Mouse (Mus musculus): ENCODE measurements around the gene Gpr162.
"Not testable (repeated sequence)": the region's sequence is repeated elsewhere in the genome, so short reads cannot be mapped to it uniquely, and the experiment has no call there.

Gene Gpr162

DNA sequence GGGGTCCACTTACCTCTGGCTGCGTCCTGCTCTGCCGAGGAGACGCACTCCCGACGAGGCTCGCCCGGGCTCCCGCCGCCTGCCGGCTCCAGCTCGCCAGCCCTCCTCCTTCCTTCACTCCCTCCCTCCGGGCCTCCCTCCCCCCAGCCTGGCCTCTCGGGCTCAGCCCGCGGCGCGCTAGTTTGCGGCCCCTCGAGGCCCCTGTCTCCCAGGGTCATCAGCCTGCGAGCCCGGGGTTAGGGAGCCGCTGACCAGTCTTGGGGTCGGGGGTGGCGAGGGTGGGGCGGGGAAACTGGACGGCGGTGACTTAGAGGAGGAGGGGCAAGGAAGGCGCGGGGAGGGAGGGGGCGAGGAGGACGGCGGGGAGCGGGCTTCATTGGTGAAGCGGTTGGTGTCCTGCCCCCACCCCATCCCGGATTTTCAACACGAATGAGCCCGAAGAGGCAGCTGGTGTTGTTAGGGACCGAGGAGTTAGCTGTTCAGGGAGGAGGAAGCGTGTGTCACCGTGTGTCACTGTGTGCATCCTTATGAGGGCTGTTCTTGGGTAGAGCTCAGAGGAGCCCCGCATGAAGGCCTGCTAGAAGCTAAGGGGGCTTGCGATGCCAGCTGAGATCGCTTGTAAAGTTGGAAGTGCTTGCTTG, at the start of gene Gpr162:
TSS of gene Gpr162 (minus strand) at position 326 of the 641 bp plus-strand sequence.
- DNase-seq (ENCODE audit: low spot score in 2 of 2): peak; percentile 64 to 66

- no peak for DNase-seq (ENCODE audit: low spot score in 2 of 2)
Measured at GRCm38 (mm10) chr6:124913214-124913613, 49.4 kb upstream of the Gpr162 start.

DNA sequence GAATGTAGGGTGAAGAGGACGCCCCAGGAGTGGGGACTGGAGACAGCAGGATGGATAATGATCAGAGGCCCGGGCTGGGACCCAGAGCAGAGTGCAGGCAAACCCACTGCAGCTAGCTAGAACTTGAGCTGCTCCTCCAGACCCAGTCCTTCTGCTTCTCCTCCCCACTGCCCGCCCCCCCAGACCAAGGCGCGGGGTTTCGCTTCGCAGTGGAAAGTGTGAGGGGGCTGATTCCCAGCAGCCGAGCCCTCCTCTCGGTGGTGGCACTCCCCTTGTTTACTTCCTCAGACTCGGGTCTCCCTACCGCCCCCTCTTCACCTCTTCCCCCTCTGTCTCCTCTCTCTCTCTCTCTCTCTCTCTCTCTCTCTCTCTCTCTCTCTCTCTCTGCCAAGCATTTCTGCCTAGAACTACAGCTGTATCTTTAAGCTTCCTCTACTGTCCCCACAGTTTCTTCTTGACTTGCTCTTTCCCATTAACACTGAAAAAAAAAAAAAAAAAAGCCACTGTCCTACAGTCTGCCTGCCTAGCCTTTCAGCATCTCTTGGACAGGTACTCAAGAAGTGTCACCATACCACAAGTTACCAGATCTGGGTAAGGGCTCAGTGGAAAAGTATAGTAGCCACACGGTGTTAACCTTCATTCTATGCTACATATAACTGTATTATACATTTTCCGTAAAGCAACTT, 47.9 kb upstream of the Gpr162 start, which contains the start of gene Lag3:
TSS of gene Lag3 (minus strand) at position 173 of the 686 bp plus-strand sequence.
- DNase-seq (ENCODE audit: low spot score in 2 of 2): no peak

DNA sequence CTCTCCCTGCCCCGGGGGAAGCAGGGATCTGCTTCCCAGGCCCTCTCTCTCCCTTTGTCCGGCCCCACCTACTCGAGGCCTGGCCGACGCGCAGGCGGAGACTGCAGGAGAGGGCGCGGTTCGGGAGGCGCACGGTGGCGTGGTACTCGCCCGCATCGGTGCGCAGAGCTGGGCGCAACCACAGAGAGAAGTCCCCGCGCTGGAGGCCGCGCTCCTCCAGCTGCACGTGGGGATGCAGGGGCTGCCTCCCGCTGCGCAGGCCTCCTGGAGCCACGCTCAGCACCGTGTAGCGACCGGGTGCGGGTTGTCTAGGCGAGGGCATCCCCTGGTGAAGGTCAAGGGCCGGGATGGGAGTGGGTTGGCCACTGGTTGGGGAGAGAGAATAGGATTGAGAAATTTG, 46.2 kb upstream of the Gpr162 start:
- no peak for DNase-seq (ENCODE audit: low spot score in 2 of 2)

- no peak for DNase-seq (ENCODE audit: low spot score in 2 of 2)
Measured at GRCm38 (mm10) chr6:124907767-124908166, 44.0 kb upstream of the Gpr162 start.

- DNase-seq (ENCODE audit: low spot score in 2 of 2): no peak
Measured at GRCm38 (mm10) chr6:124904991-124905860, 41.4 kb upstream of the Gpr162 start.

DNA sequence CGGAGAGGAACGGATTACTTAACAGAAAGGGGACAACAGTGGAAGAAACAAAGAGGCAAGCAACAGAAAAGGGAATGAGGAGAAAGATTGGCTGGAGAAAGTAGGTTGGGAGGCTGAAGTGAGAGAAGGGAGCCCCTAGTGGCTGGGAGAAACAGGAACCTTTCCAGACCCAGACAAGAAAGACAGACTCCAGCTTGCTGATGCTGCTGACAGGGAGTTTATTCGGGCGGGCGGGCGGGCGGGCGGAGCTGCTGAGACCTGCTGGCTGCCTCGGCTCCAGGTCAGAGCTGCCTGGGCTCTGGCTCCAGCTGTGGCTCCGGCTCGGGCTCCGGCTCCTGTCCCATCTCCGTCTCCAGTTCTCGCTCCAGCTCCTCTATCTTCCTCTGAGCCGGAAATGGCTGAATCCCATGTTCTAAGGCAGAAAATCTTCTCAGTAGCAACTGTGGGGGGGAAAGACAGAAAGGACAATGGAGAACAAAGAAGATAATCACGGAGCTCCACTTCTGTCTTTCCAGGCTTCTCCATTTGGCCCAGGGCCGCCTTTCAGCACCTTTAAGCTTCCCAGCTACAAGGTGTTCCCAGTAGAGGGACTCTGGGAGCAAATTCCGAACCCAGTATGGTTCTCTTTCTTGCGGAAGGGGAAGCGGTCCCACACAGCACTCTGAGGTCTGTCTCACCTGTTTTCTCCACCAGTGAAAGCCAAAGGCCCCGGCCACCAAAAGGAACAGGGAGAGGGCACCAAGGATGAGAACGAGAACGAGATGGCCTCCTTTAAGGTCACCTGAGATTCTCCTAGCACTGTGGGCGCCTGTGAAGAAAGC, 40.6 kb upstream of the Gpr162 start:
- peak; percentile 67 to 81 for DNase-seq (ENCODE audit: low spot score in 2 of 2)

DNA sequence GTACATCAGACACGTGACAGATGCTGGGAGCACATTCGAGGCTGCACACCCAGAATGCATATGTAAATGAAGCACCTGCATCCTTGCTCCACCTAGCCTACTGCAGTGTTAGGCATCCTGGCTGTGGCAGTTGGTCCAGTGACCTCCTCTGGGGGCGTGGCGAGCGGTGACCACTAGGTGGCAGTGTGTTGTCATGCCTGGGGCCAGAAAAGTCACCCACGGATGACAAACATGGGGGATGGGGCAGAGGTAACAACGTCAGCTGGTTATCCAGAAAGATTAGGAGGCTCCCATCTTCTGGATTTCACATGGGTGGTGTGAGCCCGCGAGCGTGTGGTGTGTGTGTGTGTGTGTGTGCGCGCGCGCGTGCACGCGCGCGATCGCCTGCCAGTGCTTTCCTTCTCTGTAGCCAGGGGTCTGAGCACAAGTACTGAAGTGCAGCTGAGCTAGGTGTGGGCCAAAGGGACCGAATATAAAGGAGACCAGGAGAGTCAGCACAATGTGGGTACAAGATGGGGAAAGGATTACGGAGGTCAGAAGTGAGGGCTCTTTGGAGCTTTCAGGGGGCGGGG, 39.9 kb upstream of the Gpr162 start:
- DNase-seq (ENCODE audit: low spot score in 2 of 2): peak; percentile 84 to 86

DNA sequence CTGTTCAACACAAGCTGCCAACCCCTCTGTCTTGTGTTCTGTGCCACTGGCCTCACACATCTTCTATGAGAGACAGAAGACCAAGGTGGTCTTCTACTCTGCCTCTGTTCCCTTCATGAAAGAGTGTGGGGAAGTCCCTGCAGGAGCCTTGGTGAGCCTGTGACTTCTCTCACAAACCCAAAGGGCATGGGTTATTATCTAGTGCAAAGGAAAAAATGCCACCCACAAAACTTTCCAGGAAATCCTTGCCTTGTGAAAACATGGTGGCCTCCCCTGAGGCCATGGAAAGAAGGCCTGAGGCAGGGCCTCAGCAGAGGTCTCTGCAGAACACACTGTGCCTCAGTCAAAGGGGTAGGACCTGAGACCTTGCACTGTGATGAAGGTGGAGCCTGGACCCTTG, 38.1 kb upstream of the Gpr162 start:
- DNase-seq (ENCODE audit: low spot score in 2 of 2): no peak

- peak in 1 of 2 experiments; percentile 36 for DNase-seq (ENCODE audit: low spot score in 2 of 2)
Measured at GRCm38 (mm10) chr6:124900801-124901480, 37.2 kb upstream of the Gpr162 start.

DNA sequence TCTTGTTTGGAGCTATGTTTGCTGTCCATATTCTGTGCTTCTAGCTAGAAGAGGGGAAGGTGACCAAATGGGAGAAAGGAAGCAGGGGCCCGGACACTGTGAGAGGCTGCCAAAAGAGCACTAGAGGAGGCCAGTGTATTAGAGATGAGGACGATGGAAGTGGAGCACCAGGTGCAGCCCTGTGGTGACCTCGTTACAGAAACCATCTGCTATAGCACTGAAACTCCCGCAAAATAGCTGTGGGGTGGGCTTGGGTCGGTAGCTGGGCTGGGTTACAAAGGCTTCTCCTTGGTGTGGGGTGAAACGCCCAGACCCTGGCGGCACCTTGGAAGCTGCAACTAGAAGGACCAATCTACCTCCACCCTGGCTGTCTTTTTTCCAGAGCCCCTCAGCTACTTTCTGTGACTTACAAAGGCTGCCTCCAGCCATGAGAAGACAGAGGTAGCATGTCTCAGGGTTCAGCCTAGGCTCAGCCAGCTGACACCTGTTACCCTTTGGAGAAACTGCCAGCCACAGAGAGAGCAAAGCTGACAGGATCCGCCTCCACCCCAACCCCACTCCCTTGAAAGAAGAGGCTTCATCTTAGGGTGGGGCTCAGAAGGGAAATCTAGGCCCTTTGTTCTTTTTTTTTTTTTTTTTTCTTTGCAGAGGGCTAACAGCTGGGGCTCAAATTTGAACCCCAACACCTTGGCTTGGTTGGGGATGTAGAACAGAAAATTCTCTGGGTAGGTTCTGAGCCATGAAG, 36.4 kb upstream of the Gpr162 start:
- no peak for DNase-seq (ENCODE audit: low spot score in 2 of 2)

DNA sequence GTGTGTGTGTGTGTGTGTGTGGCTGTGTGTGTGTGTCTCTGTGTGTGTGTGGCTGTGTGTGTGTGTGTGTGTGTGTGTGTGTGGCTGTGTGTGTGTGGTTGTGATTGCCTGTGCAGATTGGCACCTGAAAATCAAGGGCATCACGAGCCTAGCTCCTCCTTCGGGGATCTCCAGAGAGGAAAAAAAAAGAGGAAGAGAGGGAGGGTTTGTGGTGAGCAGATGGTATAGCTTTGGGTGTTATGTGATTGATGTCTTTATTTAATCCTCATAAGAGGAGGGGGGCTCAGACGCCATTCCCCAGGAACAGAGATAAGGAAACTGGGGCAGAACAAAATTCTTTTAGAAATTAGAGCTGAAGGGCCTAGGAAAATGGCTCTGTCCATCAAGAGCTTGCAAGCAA, 34.6 kb upstream of the Gpr162 start:
- DNase-seq (ENCODE audit: low spot score in 2 of 2): no peak

GRCm38 (mm10) chr6:124894113-124894512, 30.3 kb upstream of the Gpr162 start:
- not testable (repeated sequence) for DNase-seq (ENCODE audit: low spot score in 2 of 2)

DNA sequence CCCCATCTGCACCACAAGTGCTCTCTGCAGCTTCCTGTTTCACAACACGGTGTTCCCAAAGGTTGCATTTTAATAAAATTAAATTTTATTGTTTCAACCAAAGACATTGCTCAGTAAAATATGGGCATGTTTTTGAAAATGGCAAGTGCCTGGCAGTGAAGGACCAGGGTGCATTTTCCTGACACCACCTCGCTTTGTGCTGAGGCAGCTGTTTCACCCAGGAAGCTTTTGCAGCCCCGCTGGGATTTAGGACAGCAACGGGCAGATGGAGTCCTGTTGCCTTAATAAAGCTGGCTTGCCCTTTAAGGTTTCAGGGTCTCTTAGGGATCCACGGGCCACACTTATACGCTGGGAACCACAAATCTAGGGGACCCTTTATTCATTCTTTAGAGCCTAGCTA, 27.2 kb upstream of the Gpr162 start:
- no peak for DNase-seq (ENCODE audit: low spot score in 2 of 2)

DNA sequence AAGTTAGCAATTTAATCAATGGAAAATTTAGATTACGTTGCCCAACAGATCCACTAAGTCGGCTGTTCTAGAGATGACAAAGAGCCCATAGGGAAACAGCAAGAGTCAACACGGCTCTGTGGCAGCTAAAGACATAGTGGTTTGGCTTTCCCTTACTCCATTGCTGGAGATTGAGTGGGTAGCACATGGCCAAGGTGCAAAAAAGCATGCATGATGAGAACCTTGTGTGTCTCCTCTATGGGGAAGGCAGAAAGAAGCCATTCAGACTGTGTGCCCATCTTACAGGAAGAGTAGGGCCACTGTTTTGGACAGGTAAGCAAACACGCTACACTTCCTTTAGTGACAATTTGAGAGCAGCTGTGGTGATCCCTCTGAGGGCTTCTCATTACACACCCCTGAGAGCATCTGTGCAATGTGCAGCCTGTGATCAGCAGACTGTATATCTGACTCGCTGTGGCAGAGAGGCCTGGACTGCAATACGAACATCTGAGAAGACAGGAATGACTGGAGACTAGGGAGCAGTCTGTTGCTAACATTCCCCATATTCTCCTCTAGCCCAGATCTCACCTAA, 24.9 kb upstream of the Gpr162 start:
- no peak for DNase-seq (ENCODE audit: low spot score in 2 of 2)

DNA sequence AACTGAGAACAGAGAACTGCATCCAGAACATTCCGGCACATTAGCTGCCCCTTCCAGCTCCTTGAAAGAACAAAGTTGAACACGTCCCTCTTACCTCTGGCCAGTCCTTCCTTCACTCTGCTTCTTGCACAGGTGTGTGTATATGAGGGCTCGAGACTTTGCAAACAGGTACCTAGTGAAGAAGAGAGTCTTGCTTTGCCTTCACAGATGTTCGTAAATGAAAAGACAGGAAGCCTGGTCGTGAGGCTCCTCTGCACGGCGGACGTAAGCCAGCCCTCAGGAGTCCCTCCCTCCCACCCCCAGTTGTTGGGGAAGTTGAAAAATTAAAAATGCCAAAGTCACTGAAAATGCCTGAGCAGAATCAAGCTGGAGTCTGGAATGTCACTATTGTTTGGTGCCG, 24.2 kb upstream of the Gpr162 start, which contains the start of gene Cd4:
TSS of gene Cd4 (minus strand) at position 236 of the 400 bp plus-strand sequence.
- DNase-seq (ENCODE audit: low spot score in 2 of 2): no peak

DNA sequence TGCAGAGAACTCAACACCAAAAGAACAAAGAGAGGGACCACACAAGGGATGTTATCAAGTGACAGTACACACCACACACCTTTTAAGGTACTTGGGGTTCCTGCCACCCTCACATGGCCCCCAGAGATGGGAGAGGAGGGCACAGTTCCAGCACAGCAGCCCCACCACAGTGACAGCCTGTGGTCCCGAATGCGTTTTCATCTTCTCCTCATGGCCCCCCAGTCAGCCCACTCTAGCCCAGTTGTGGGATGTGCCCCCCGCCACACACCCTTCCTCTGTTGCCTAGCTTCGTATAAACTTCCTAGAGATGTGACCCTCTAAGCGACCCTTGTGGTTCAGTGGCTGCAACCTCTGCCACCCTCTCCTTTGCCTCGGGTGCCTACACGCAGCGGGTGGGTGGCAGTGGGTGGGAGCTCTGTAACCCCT, 22.2 kb upstream of the Gpr162 start:
- no peak for DNase-seq (ENCODE audit: low spot score in 2 of 2)

DNA sequence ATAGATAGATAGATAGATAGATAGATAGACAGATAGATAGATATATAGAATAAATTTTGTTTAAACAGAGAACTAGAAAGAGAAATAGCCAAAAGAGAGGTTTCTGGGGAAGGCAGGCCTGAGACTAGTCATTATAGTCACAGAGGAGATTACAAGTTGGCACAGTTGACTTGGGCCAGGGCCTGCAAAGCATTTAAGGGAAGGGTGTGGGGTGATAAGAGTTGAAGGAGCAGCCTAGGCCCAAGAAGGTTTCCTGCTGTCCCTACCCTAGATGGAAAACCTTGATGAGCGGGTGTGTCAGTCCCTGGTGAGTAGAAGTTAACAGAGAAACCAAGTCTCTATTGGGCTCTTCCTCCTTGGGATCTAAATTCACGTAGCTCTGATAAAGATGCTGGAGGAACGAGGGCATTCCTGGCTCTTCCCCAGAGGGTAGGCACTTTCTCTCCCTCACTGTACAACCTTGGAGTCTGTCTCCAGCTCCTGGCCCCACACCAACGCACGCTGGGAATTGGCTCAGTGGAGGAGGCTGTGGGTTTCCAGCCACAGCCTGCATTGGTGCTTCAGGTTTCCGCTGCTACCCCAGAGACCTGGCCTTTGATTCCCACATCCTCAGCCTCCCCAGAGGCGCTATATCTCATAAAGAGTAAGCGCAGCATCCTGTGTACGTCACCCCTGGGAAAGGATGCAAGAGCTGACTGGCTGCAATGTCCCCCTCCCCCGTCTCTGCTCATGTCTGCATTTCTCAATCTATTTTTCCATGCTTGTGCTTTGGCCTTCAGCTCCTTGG, 21.1 kb upstream of the Gpr162 start:
- DNase-seq (ENCODE audit: low spot score in 2 of 2): no peak

DNA sequence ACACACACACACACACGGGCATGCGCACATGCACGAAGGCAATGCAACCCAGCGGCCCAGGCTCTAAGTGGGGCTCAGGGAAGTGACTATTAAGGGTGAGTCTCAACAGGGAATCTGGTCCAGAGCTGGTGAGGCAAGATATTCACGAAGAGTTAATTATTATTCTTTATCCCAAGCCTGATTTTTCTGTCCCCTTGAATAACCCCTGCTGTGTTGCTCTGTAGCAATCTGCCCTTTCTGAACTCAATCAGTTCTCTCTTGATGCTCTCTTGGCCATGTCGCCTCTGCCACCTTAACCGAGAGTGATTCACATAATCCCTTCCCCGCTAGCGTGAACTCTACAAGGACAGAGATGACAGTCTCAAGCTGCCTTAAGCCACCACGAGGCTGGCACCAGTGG, 19.6 kb upstream of the Gpr162 start:
- no peak for DNase-seq (ENCODE audit: low spot score in 2 of 2)

Data from right cerebral cortex, postnatal 36 days (tissue).